Mouse (Mus musculus) natural killer cell, adult 2 months (primary cell): ENCODE measurements around the gene Olfr288.
A peak's percentile ranks its signal among the peaks of the same experiment; 100 is the strongest.

Experiments
- DNase-seq, 2 experiments: peaks; one replicate each; pipeline ENCODE4 v3.0.0; 2022; ENCODE audit warnings: low spot score in 2 of 2

Olfr288 gene

DNA sequence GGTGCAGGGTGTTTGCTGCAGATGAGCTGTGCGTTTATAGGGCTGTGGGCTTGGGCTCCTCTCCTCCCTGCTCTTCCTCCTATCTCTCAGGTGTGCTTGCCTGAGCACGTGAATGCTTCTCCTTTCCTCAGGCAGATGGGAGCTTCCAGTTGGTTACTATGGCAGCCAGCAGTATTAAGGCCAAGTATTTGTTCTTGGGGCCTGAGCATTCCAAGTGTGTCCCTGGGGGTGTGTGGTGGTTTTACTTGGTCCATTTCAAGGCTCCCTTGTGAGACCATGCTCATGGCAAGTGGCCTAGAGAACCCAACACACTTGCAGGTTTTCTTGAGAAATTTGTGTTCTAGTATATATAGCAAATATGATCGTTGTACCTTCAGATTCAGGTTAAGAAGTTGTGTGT, at the start of gene Olfr288:
Gene Olfr288, minus strand, starts transcription at position 101 of the 400 bp plus-strand sequence.
- DNase-seq: no peak

DNA sequence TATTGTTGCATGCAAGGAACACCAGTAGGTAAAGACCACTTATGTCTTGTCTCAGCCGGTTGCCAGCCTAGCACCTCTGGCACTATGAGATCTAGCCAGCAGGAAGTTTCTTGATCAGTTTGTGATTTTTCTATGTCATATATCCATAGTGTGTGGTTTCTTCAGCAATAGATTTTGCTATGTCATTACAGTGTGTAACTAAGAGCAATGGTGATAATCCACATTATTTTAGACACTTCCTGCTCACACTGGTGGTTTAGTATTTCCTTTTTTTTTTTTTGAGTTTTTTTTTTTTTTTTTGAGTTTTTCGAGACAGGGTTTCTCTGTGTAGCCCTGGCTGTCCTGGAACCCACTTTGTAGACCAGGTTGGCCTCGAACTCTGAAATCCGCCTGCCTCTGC, 40.1 kb upstream of the Olfr288 start:
- DNase-seq: no peak

DNA sequence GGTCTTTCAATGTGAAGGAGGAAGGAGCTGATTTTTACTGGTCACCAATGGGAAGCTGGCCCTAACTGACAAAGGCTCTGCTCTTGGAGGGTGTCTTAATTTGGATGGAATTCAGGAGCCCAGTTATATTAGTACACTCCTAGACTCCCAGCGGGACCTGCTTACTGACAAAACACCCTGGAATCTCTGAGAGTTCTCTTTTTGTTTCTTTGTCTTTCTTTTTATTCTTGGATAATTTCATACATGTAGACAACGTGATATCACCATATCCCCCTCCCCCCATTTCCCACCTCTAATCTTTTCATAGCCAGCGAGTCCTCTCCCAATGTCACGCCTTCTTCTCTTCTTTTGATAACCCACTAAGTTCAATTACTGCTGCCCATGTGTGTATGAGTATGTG, 39.0 kb upstream of the Olfr288 start, which contains the start of gene Olfr286:
Gene Olfr286, minus strand, starts transcription at position 101 of the 400 bp plus-strand sequence.
- no peak for DNase-seq

DNA sequence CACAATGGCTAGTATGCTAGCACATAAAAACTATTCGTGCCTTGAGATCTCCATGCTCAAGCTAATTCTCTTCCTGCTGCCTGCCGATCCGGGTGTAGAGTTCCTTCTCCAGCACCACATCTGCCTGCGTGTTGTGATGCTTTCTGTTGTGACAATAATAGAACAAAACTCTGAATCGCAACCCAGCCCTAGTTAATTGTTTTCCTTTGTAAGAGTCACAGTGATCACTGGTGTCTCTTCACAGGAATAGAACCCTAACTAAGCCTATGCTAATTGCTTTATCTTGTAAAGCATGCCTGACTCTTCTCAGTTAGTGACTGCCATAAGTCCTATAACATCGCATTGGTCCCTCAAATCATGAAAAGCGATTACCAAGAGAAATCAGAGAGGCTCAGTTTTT, 30.8 kb upstream of the Olfr288 start:
- DNase-seq: no peak

GRCm38 (mm10) chr15:98225610-98226009, 30.3 kb upstream of the Olfr288 start:
- no peak for DNase-seq

DNA sequence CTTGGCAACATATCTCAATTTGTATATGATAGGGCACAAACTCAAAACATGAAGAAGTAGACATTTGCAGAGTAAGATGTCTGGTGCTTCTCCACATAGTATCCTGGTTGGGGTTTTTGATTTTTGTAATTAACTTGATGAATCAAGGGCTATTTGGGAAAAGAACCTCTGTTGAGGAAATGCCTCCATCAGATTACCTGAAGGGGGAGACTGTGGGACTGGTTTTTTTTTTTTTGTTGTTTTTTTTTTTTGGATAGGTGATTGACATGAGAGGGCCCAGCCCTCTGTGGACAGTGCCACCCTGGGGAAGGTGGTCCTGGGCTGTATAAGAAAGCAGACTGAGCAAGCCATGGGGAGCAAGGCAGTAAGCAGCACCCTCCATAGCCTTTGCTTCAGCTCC, 27.0 kb upstream of the Olfr288 start:
- DNase-seq: no peak

DNA sequence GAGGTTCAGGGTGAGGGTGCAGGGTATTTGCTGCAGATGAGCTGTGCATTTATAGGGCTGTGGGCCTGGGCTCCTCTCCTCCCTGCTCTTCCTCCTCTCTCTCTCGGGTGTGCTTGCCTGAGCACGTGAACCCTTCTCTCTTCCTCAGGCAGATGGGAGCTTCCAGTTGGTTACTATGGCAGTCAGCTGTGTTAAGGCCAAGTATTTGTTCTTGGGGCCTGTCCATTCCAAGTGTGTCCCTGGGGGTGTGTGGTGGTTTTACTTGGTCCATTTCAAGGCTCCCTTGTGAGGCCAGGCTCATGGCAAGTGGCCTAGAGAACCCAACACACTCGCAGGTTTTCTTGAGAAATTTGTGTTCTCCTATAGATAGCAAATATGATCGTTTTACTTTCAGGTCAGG, 25.5 kb upstream of the Olfr288 start, which contains the start of the genes Gm44579 and Olfr287:
Gene Gm44579, minus strand, starts transcription at position 101 of the 400 bp plus-strand sequence.
Gene Olfr287, minus strand, starts transcription at position 180 of the 400 bp plus-strand sequence.
- DNase-seq: no peak

DNA sequence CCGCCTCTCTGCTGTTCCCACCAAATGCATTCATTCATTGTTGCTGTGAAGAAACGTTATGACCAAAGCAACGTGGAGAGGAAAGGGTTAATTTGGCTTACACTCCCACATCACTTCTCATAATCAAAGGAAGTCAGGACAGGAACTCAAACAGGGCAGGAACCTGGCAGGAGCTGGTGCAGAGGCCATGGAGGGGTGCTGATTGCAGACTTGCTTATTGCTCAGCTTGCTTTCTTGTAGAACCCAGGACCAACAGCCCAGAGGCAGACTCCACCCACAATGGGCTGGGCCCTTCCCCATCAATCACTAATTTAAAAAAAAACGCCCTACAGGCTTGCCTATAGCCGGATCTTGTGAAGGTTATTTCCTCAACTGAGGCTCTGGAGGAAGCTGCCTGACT, 18.8 kb upstream of the Olfr288 start:
- DNase-seq: no peak

- DNase-seq: no peak
Measured at GRCm38 (mm10) chr15:98213336-98213870, 18.1 kb upstream of the Olfr288 start.

- DNase-seq: no peak
Measured at GRCm38 (mm10) chr15:98209676-98210075, 14.3 kb upstream of the Olfr288 start.

GRCm38 (mm10) chr15:98184456-98184855, 10.9 kb downstream of the Olfr288 start:
- no peak for DNase-seq

- no peak for DNase-seq
Measured at GRCm38 (mm10) chr15:98181856-98182570, 13.3 kb downstream of the Olfr288 start.

DNA sequence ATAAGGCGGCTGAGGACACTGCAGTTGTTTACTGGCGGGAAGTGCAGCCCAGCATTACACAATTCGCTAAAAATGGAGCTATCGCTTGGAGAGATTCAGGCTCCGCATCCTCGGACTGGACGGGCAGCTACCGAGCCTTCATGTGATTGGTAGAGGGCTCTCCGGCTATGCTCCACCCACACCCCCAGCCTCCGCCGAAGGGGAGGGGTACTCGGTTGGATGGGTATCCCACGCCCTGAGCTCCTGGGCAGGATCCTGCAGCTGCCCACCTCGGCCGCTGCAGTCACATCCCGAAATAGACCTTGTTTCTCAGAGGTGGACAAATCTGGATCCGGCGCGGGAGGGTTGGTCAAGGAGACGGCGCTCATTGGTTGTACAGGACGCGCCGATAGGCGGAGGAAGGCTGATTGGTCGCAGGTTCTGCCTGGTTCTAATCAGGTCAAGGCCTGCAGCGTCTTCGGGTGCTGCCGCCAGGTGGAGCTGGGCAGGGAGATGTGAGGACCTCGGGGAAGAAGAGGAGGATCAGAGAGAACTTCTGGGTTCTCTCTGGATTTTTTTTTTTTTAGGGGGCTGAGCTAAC, 14.1 kb downstream of the Olfr288 start:
- peak; percentile 54 to 77 for DNase-seq

DNA sequence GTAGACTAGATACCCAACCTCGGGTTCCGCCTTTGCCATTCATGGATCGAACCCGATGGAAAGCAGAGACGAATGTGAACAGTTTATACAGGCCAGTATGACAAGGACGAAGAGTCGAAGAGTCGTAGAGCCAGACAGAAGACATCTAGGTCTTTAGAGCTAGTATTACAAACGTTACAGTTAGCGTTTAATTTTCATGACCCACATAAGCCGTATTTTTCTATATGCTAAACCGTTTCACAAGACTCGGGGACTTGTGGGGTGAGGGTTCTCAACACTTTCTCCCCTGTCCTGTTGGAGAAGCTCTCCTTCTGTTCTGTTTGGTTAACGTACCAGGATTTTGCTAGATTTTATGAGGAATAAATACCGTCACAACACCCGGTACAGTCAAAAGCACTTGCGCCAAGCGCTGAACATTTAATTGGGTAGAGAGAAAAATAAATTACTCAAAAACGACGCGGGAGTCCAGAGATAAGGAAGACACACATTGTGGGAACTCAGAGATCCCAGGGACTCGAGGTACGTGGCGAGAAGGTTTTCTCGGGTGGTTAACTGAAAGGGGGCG, 14.7 kb downstream of the Olfr288 start:
- no peak for DNase-seq

- DNase-seq: no peak
Measured at GRCm38 (mm10) chr15:98177320-98177719, 18.0 kb downstream of the Olfr288 start.

- DNase-seq: no peak
Measured at GRCm38 (mm10) chr15:98173821-98174220, 21.5 kb downstream of the Olfr288 start.

DNA sequence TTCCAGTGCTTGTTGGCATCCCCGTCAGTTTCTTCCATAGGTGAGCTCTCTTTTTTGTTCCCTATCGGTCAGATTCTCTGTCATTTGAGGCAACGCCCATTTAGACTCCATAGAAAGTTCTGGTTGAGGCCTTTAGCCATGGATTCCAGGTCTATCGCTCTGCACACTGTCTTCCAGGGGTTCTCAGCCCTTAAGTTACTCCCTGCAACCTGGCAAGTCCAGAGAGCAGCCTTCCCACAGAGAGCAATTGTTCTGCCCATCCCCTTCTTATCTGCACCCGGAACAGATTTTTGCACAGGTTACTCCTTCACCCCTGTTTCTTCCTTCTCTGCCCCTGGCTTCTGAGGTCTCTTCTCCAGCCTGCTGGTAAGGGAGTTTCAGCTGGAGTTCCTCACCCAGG, 23.2 kb downstream of the Olfr288 start:
- no peak for DNase-seq

GRCm38 (mm10) chr15:98170917-98171316, 24.4 kb downstream of the Olfr288 start:
- DNase-seq: no peak

DNA sequence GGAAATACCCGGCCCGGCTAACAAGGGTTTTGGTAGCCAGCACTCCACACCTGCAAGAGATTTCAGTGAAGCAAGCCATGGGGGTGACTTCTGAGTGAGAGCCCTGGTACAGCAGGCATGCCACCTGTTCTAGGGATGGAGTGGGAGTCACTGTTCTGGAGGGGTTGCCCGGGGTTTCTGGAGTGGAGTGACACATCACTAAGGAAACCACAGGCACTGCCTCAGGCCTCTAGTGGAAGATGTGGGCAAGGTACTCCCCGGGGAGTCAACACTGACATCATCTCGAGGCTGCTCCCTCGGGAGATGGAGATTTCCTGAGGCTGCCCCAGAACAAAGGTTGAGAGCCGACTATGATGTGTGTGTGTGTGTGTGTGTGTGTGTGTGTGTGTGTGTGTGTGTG, 25.0 kb downstream of the Olfr288 start:
- no peak for DNase-seq

GRCm38 (mm10) chr15:98168622-98169004, 26.7 kb downstream of the Olfr288 start:
- DNase-seq: no peak

DNA sequence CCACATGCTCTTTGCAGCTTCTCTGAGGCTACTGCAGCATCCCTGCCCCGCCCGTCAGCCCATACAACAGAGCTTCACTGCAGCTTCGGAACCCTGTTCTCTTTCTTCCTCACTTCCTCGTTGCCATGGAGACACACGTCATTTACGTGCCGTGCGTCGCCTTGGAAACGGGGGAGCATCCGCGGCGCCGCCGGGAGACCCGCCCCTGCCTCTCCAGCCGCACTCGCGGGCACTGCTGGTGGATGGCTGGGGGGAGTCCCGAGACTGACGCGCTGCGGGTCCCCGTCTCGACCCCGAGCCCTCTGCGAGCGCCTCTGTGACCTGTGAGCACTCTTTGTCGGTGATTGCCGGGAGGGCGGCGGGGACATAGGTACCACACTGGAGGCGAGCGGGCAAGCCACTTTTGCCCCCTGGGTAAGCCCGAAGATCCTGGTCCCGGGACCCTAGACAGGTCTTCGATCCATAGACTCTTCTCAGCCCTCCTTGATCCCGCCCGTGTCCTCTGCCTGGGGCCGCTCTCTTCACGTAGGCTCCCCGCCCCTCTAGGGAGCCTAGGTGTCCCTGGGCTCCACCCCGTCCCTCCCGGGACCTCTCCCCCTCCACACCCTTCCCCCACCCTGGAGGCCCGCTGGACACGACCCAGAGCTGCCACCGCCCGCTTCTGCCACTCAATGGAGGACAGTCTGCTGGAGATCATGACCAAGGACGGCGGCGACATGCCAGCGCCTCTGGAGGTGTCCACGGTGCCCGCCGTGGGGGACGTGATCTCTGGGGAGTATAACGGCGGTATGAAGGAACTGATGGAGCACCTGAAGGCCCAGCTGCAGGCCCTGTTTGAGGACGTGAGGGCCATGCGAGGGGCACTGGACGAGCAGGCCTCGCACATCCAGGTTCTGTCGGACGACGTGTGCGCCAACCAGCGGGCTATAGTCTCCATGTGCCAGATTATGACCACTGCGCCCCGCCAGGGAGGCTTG, 27.4 kb downstream of the Olfr288 start:
- DNase-seq: peak; percentile 70 to 76
